Mouse (Mus musculus): ENCODE data around the gene Olfr1115. TPM values are rescaled to one million over a fixed set of nuclear protein-coding genes. Genes with fewer than 3 reads are reported as not detected.
"Not testable (repeated sequence)": the region's sequence is repeated elsewhere in the genome, so short reads cannot be mapped to it uniquely, and the experiment has no call there.

Olfr1115 gene
- polyA plus RNA-seq (2012; fragmentation: generic; extraction: Trizol), result not detected
- long read RNA-seq, experiment 1, result 0 reads
- long read RNA-seq, experiment 2, result 0 reads

GRCm38 (mm10) chr2:87247713-87248112 is at the start of gene Olfr1115:
TSS of gene Olfr1115 (plus strand) at chr2:87248013.
- TF ChIP-seq MYOG (IDR thresholded peaks at IDR 0.05; ENCODE audit: control insufficient read depth, extremely low read depth, insufficient read length) (no peak), FOSL1 (IDR thresholded peaks at IDR 0.05; ENCODE audit: insufficient read depth, low read length, poor library complexity, severe bottlenecking) (no peak), MAX (IDR thresholded peaks at IDR 0.05) (no peak), USF1 (IDR thresholded peaks at IDR 0.05; ENCODE audit: low read depth) (no peak), CTCF (IDR thresholded peaks at IDR 0.05; ENCODE audit: control insufficient read depth, insufficient read depth, insufficient read length) (no peak), MYOD1 (IDR thresholded peaks at IDR 0.05; ENCODE audit: control insufficient read depth, insufficient read length, low read depth) (no peak), CEBPB (IDR thresholded peaks at IDR 0.05; ENCODE audit: low read depth) (no peak)
- Histone ChIP-seq H3K79me2 (ENCODE audit: control insufficient read depth, insufficient read depth) (no peaks in the 10 kb centered on the region), H3ac (ENCODE audit: control insufficient read depth, insufficient read length, low read depth) (no peak within 1 kb of the TSS), H3K79me3 (ENCODE audit: low read depth) (no peaks in the 10 kb centered on the region), H3K27me3 (ENCODE audit: control insufficient read depth, insufficient read depth, insufficient read length) (no peaks in the 10 kb centered on the region), H3K4me3 (ENCODE audit: insufficient read depth, poor library complexity, severe bottlenecking) (no peak within 1 kb of the TSS), H3K36me3 (ENCODE audit: control insufficient read depth, insufficient read depth) (no peaks in the 10 kb centered on the region)

GRCm38 (mm10) chr2:87208670-87209069 is 39.1 kb upstream of the Olfr1115 start, which contains the start of gene Olfr1113:
TSS of gene Olfr1113 (plus strand) at chr2:87208970.
- Histone ChIP-seq H3K79me2 (ENCODE audit: control insufficient read depth, insufficient read depth) (no peaks in the 10 kb centered on the region), H3K4me3 (ENCODE audit: insufficient read depth, poor library complexity, severe bottlenecking) (no peak within 1 kb of the TSS), H3ac (ENCODE audit: control insufficient read depth, insufficient read length, low read depth) (no peak within 1 kb of the TSS), H3K79me3 (ENCODE audit: low read depth) (no peaks in the 10 kb centered on the region), H3K36me3 (ENCODE audit: control insufficient read depth, insufficient read depth) (no peaks in the 10 kb centered on the region), H3K27me3 (ENCODE audit: control insufficient read depth, insufficient read depth, insufficient read length) (no peaks in the 10 kb centered on the region)
- TF ChIP-seq MYOG (IDR thresholded peaks at IDR 0.05; ENCODE audit: control insufficient read depth, extremely low read depth, insufficient read length) (no peak), MYOD1 (IDR thresholded peaks at IDR 0.05; ENCODE audit: control insufficient read depth, insufficient read length, low read depth) (no peak), FOSL1 (IDR thresholded peaks at IDR 0.05; ENCODE audit: insufficient read depth, low read length, poor library complexity, severe bottlenecking) (no peak), CEBPB (IDR thresholded peaks at IDR 0.05; ENCODE audit: low read depth) (no peak), CTCF (IDR thresholded peaks at IDR 0.05; ENCODE audit: control insufficient read depth, insufficient read depth, insufficient read length) (no peak), USF1 (IDR thresholded peaks at IDR 0.05; ENCODE audit: low read depth) (no peak), MAX (IDR thresholded peaks at IDR 0.05) (no peak)

DNA sequence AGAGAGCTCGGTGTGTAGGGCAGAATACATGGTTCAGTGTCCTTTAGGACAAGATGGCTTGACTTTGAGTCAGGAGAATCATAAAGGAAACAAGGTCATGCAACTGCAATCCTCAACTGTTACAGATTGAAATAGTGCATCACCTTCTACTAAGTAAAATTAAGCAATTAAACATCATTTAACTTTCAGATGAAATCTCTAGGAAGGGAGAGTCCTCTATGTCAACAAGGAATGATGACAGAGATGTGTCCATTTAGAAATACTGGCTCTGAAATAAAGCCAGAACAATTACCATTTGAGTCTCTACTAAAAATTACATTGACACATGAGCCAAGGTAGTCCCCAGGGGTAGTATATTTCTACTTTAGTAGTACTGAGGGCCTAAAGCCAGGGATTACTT is 19.4 kb downstream of the Olfr1115 start, which contains the start of gene Olfr1116:
TSS of gene Olfr1116 (plus strand) at position 301 of the 400 bp plus-strand sequence.
- Histone ChIP-seq H3K79me2 (ENCODE audit: control insufficient read depth, insufficient read depth) (no peaks in the 10 kb centered on the region), H3K4me3 (ENCODE audit: insufficient read depth, poor library complexity, severe bottlenecking) (no peak within 1 kb of the TSS), H3K79me3 (ENCODE audit: low read depth) (no peaks in the 10 kb centered on the region), H3ac (ENCODE audit: control insufficient read depth, insufficient read length, low read depth) (no peak within 1 kb of the TSS), H3K27me3 (ENCODE audit: control insufficient read depth, insufficient read depth, insufficient read length) (no peaks in the 10 kb centered on the region), H3K36me3 (ENCODE audit: control insufficient read depth, insufficient read depth) (no peaks in the 10 kb centered on the region)
- TF ChIP-seq MAX (IDR thresholded peaks at IDR 0.05) (no peak), MYOG (IDR thresholded peaks at IDR 0.05; ENCODE audit: control insufficient read depth, extremely low read depth, insufficient read length) (no peak), MYOD1 (IDR thresholded peaks at IDR 0.05; ENCODE audit: control insufficient read depth, insufficient read length, low read depth) (no peak), CEBPB (IDR thresholded peaks at IDR 0.05; ENCODE audit: low read depth) (no peak), FOSL1 (IDR thresholded peaks at IDR 0.05; ENCODE audit: insufficient read depth, low read length, poor library complexity, severe bottlenecking) (no peak), CTCF (IDR thresholded peaks at IDR 0.05; ENCODE audit: control insufficient read depth, insufficient read depth, insufficient read length) (no peak)

GRCm38 (mm10) chr2:87293977-87294376 is 46.2 kb downstream of the Olfr1115 start:
- H3K4me3 ChIP-seq (ENCODE audit: insufficient read depth, poor library complexity, severe bottlenecking); H3K79me3 ChIP-seq (ENCODE audit: low read depth); H3K36me3 ChIP-seq (ENCODE audit: control insufficient read depth, insufficient read depth); H3K27me3 ChIP-seq (ENCODE audit: control insufficient read depth, insufficient read depth, insufficient read length); H3ac ChIP-seq (ENCODE audit: control insufficient read depth, insufficient read length, low read depth); H3K79me2 ChIP-seq (ENCODE audit: control insufficient read depth, insufficient read depth): not testable (repeated sequence)

Small RNA genes within 50 kb of the gene (microRNA-seq; reads per million reads assigned to microRNA genes)
- not detected for gene Gm27438 (ENCODE audit: borderline microRNAs expressed)

Other genes starting within 250 kb of the Olfr1115 start
- not detected for gene Olfr1102, start 249.6 kb upstream of the Olfr1115 start, polyA plus RNA-seq (2012; fragmentation: generic; extraction: Trizol)
- not detected for gene Olfr1104, start 220.9 kb upstream of the Olfr1115 start, polyA plus RNA-seq (2012; fragmentation: generic; extraction: Trizol)
- not detected for gene Olfr1105, start 211.5 kb upstream of the Olfr1115 start, polyA plus RNA-seq (2012; fragmentation: generic; extraction: Trizol)
- not detected for gene Olfr1106, start 195.7 kb upstream of the Olfr1115 start, polyA plus RNA-seq (2012; fragmentation: generic; extraction: Trizol)
- gene Olfr1107, start 172.2 kb upstream of the Olfr1115 start, polyA plus RNA-seq (2012; fragmentation: generic; extraction: Trizol), result not detected
- gene Olfr1109, start 152.0 kb upstream of the Olfr1115 start, polyA plus RNA-seq (2012; fragmentation: generic; extraction: Trizol), result not detected
- not detected for gene Olfr259, start 133.4 kb upstream of the Olfr1115 start, polyA plus RNA-seq (2012; fragmentation: generic; extraction: Trizol)
- not detected for gene Olfr1110, start 107.7 kb upstream of the Olfr1115 start, polyA plus RNA-seq (2012; fragmentation: generic; extraction: Trizol)
- gene Olfr1111, start 95.4 kb upstream of the Olfr1115 start, polyA plus RNA-seq (2012; fragmentation: generic; extraction: Trizol), result not detected
- gene Olfr1112, start 60.2 kb upstream of the Olfr1115 start, polyA plus RNA-seq (2012; fragmentation: generic; extraction: Trizol), result not detected
- not detected for gene Olfr1113, start 39.0 kb upstream of the Olfr1115 start, polyA plus RNA-seq (2012; fragmentation: generic; extraction: Trizol)
- gene Olfr1116, start 19.5 kb downstream of the Olfr1115 start, polyA plus RNA-seq (2012; fragmentation: generic; extraction: Trizol), result not detected
- not detected for gene Olfr1118, start 59.6 kb downstream of the Olfr1115 start, polyA plus RNA-seq (2012; fragmentation: generic; extraction: Trizol)
- not detected for gene Olfr1120, start 106.8 kb downstream of the Olfr1115 start, polyA plus RNA-seq (2012; fragmentation: generic; extraction: Trizol)
- gene Olfr1121, start 121.9 kb downstream of the Olfr1115 start, polyA plus RNA-seq (2012; fragmentation: generic; extraction: Trizol), result not detected
- gene Olfr1122, start 137.8 kb downstream of the Olfr1115 start, polyA plus RNA-seq (2012; fragmentation: generic; extraction: Trizol), result not detected
- not detected for gene Olfr1123, start 168.6 kb downstream of the Olfr1115 start, polyA plus RNA-seq (2012; fragmentation: generic; extraction: Trizol)
- not detected for gene Olfr1124, start 182.3 kb downstream of the Olfr1115 start, polyA plus RNA-seq (2012; fragmentation: generic; extraction: Trizol)
- gene Olfr1126, start 205.9 kb downstream of the Olfr1115 start, polyA plus RNA-seq (2012; fragmentation: generic; extraction: Trizol), result not detected
- not detected for gene Pramel7, start 249.1 kb downstream of the Olfr1115 start, polyA plus RNA-seq (2012; fragmentation: generic; extraction: Trizol)